Mouse (Mus musculus): ENCODE measurements at regions not wholly inside any gene's neighbourhood (a gene's known extent, or its start where the extent isn't known, plus 50 kb on each side); places are given as distances from the start of the nearest gene placed in this dataset.

DNA sequence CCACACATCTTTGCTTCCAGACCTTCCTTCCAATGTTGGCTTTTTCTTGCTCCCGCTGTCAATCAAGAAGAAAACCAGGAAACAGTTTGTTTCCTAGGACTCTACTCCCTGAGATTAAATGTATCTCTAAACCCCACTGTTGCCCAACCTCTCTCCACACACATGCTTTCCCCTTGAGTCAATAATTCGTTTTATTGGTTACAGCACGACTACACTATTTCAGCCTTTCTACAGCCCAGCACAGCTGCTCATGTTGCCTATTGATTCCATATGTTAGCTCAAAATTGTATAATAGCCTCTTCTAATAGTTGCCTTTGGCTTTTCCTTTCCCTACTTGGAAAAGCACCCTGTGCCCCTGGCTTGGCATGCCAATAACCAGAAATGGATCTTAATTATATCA, 346.2 kb upstream of the Slc35b3 start:
- TF ChIP-seq BHLHE40 (IDR thresholded peaks at IDR 0.05; ENCODE audit: borderline replicate concordance, low read depth, low read length) (no peak), SIN3A (IDR thresholded peaks at IDR 0.05; ENCODE audit: low read length) (no peak), MAZ (IDR thresholded peaks at IDR 0.05; ENCODE audit: low read depth, low read length) (no peak), ZC3H11A (IDR thresholded peaks at IDR 0.05; ENCODE audit: low read depth, low read length) (no peak), EP300 (IDR thresholded peaks at IDR 0.05; ENCODE audit: low read depth in 1 of 2, low read length in 2 of 2) (no peak), ZKSCAN1 (IDR thresholded peaks at IDR 0.05; ENCODE audit: low read depth, low read length) (no peak), CHD1 (IDR thresholded peaks at IDR 0.05; ENCODE audit: low read depth, low read length) (no peak), USF2 (IDR thresholded peaks at IDR 0.05; ENCODE audit: borderline replicate concordance in 1 of 2, insufficient read depth in 1 of 2, low read depth in 1 of 2, low read length in 2 of 2) (no peak), MYB (IDR thresholded peaks at IDR 0.05; ENCODE audit: low read depth, low read length) (no peak), SMC3 (IDR thresholded peaks at IDR 0.05; ENCODE audit: low read depth, low read length) (no peak), MYC (IDR thresholded peaks at IDR 0.05; ENCODE audit: low read depth, low read length) (no peak), ZMIZ1 (IDR thresholded peaks at IDR 0.05; ENCODE audit: low read depth, low read length) (no peak), MEF2A (IDR thresholded peaks at IDR 0.05; ENCODE audit: extremely low read depth, insufficient replicate concordance, low read depth, low read length, poor library complexity, severe bottlenecking) (no peak), RAD21 (IDR thresholded peaks at IDR 0.05; ENCODE audit: low read depth, low read length) (no peak), E2F4 (IDR thresholded peaks at IDR 0.05; ENCODE audit: borderline replicate concordance, low read depth, low read length) (no peak), POLR2AphosphoS5 (IDR thresholded peaks at IDR 0.05; ENCODE audit: borderline replicate concordance, low read depth, low read length) (no peak), NRF1 (IDR thresholded peaks at IDR 0.05; ENCODE audit: insufficient read depth, low read depth, low read length, poor library complexity, severe bottlenecking) (no peak), POLR2AphosphoS2 (IDR thresholded peaks at IDR 0.05; ENCODE audit: low read length) (no peak)
- no peak for DNase-seq (ENCODE audit: low read depth, low spot score)
- Histone ChIP-seq H3K27me3 (ENCODE audit: control insufficient read depth in 1 of 2, insufficient read depth in 2 of 2, low read length in 2 of 2) (no peaks in the 10 kb centered on the region), H3K36me3 (ENCODE audit: control insufficient read depth in 1 of 2, insufficient read depth in 2 of 2, low read length in 2 of 2) (no peaks in the 10 kb centered on the region), H3K79me2 (ENCODE audit: control insufficient read depth, insufficient read depth, low read length, poor library complexity) (no peaks in the 10 kb centered on the region), H3K4me1 (ENCODE audit: control insufficient read depth in 1 of 2, insufficient read depth in 2 of 2, low read length in 2 of 2) (no peaks in the 10 kb centered on the region), H3K4me3 (ENCODE audit: control insufficient read depth in 1 of 2, insufficient read depth in 1 of 2, low read depth in 2 of 2, low read length in 2 of 2) (no peak overlapping the region), H3K27ac (ENCODE audit: control insufficient read depth, low read depth, low read length) (no peak overlapping the region), H3K9ac (ENCODE audit: control insufficient read depth, low read depth, low read length, poor library complexity, severe bottlenecking) (no peak overlapping the region), H3K9me3 (replicated peaks; ENCODE audit: insufficient read depth, low read length) (no peaks in the 10 kb centered on the region)

DNA sequence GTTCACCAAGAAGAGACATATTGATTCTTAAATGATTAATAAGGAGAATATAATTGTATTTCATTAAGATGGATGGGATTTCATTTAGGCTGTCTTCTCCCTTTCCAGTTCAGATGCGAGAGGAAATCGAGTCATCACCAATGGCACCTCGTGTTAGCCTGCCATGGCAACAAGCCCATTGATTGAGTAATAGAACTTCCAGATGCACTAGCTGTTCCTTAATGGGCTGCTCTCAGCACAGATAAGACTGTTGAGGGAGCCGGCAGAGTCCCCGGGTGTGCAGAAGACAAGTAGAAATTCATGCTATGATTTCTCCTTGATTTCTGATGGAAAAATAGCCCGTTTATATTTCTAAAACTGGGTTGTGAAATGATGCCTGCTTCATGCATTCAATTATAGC, 336.5 kb upstream of the Slc35b3 start:
- TF ChIP-seq ZMIZ1 (IDR thresholded peaks at IDR 0.05; ENCODE audit: low read depth, low read length): no peak
- TF ChIP-seq SIN3A (IDR thresholded peaks at IDR 0.05; ENCODE audit: low read length): no peak
- no peak for TF ChIP-seq RAD21 (IDR thresholded peaks at IDR 0.05; ENCODE audit: low read depth, low read length)
- TF ChIP-seq MAX (IDR thresholded peaks at IDR 0.05; ENCODE audit: low read length): no peak
- no peak for TF ChIP-seq EP300 (IDR thresholded peaks at IDR 0.05; ENCODE audit: low read depth in 1 of 2, low read length in 2 of 2)
- TF ChIP-seq ETS1 (IDR thresholded peaks at IDR 0.05; ENCODE audit: low read depth, low read length): no peak
- no peak for TF ChIP-seq POLR2AphosphoS5 (IDR thresholded peaks at IDR 0.05; ENCODE audit: borderline replicate concordance, low read depth, low read length)
- TF ChIP-seq GABPA (IDR thresholded peaks at IDR 0.05; ENCODE audit: low read depth, low read length): no peak

More for the DNA sequence above, 336.5 kb upstream of the Slc35b3 start:
- Histone ChIP-seq H3K4me3 (ENCODE audit: control insufficient read depth in 1 of 2, insufficient read depth in 1 of 2, low read depth in 2 of 2, low read length in 2 of 2) (no peak overlapping the region), H3K27ac (ENCODE audit: control insufficient read depth, low read depth, low read length) (no peak overlapping the region), H3K9ac (ENCODE audit: control insufficient read depth, low read depth, low read length, poor library complexity, severe bottlenecking) (no peak overlapping the region), H3K27me3 (ENCODE audit: control insufficient read depth in 1 of 2, insufficient read depth in 2 of 2, low read length in 2 of 2) (no peaks in the 10 kb centered on the region), H3K79me2 (ENCODE audit: control insufficient read depth, insufficient read depth, low read length, poor library complexity) (no peaks in the 10 kb centered on the region), H3K4me1 (ENCODE audit: control insufficient read depth in 1 of 2, insufficient read depth in 2 of 2, low read length in 2 of 2) (no peaks in the 10 kb centered on the region), H3K36me3 (ENCODE audit: control insufficient read depth in 1 of 2, insufficient read depth in 2 of 2, low read length in 2 of 2) (no peaks in the 10 kb centered on the region), H3K9me3 (replicated peaks; ENCODE audit: insufficient read depth, low read length) (no peaks in the 10 kb centered on the region)
- DNase-seq (ENCODE audit: low read depth, low spot score): no peak
